In genomic region chr4:137479757-137480156, GRCm38 (mm10) we compare ENCODE assay signal across 9 mouse cellular contexts. TPM values are rescaled to one million over a fixed set of nuclear protein-coding genes. Genes with fewer than 3 reads are reported as not detected.
A peak's percentile ranks its signal among the peaks of the same experiment; 100 is the strongest.
DNase-seq lines count a peak whose midpoint lies in the region; ATAC-seq and TF ChIP-seq lines count a peak whose summit lies in the region.
"Had no signal": no experiment of that assay in that cellular context is flagged by ENCODE, and none has a peak within 500 bp of the region (broad histone marks: within the 10 kb centered on the region; RNA-seq: fewer than 3 reads in every experiment).

No protein-coding gene starts in this region.

- no peaks in the 10 kb centered on the region for H3K9me3 ChIP-seq in heart, embryonic 11.5 days (replicated peaks; ENCODE audit: control insufficient read depth, low read length)
- H3K9me3 ChIP-seq in hindbrain, embryonic 13.5 days = no peaks in the 10 kb centered on the region
- H3K9me3 ChIP-seq in limb, embryonic 11.5 days (ENCODE audit: control insufficient read depth, low read length) = no peaks in the 10 kb centered on the region
- H3K9me3 ChIP-seq in midbrain, embryonic 16.5 days (replicated peaks; ENCODE audit: control insufficient read depth, low read length, poor library complexity, severe bottlenecking) = no peaks in the 10 kb centered on the region
- H3K9me3 ChIP-seq: midbrain, embryonic 12.5 days had no signal

- DNase-seq in heart, adult 18-20 months = no peak
- peak; percentile 92 for DNase-seq in ES-CJ7 (ENCODE audit: low read depth, low spot score)
- peak; percentile 71 for DNase-seq in limb, embryonic 11.5 days (ENCODE audit: low spot score)
- DNase-seq in thymus, adult 2 months = no peak
- no peak for DNase-seq in frontal cortex, postnatal 25 days (ENCODE audit: low spot score in 2 of 2)

- H3K4me2 ChIP-seq in heart, embryonic 11.5 days = peak overlapping the region; percentile 46
- H3K4me2 ChIP-seq in hindbrain, embryonic 13.5 days = no peak overlapping the region
- peak overlapping the region; percentile 33; the same call in 1 of the 2 replicates for H3K4me2 ChIP-seq in limb, embryonic 11.5 days (ENCODE audit: low read depth, severe bottlenecking)
- no peak overlapping the region for H3K4me2 ChIP-seq in midbrain, embryonic 16.5 days (ENCODE audit: low read length)
- H3K4me2 ChIP-seq: midbrain, embryonic 12.5 days had no signal

- peaks cover 93% of the 10 kb centered on the region for H3K4me1 ChIP-seq in heart, embryonic 11.5 days (ENCODE audit: control insufficient read depth, insufficient read depth, low read length)
- H3K4me1 ChIP-seq in hindbrain, embryonic 13.5 days (replicated peaks) = peaks cover 67% of the 10 kb centered on the region
- H3K4me1 ChIP-seq in limb, embryonic 11.5 days (ENCODE audit: control insufficient read depth, insufficient read depth, low read length) = peaks cover 69% of the 10 kb centered on the region
- no peaks in the 10 kb centered on the region for H3K4me1 ChIP-seq in thymus, adult 2 months (replicated peaks; ENCODE audit: control insufficient read depth, insufficient read depth, low read length)
- H3K4me1 ChIP-seq in midbrain, embryonic 16.5 days (ENCODE audit: control insufficient read depth, insufficient read depth, low read length) = peaks cover 6% of the 10 kb centered on the region; the same call in 1 of the 2 replicates

- no peak overlapping the region for H3K9ac ChIP-seq in heart, embryonic 11.5 days (ENCODE audit: low read depth, low read length)
- H3K9ac ChIP-seq in hindbrain, embryonic 13.5 days = peak overlapping the region; percentile 43
- H3K9ac ChIP-seq in limb, embryonic 11.5 days (ENCODE audit: low read length) = no peak overlapping the region
- no peak overlapping the region for H3K9ac ChIP-seq in midbrain, embryonic 16.5 days (ENCODE audit: low read depth, low read length)
- H3K9ac ChIP-seq: midbrain, embryonic 12.5 days had no signal

- no peaks in the 10 kb centered on the region; the same call in 1 of the 2 replicates for H3K36me3 ChIP-seq in heart, embryonic 11.5 days (ENCODE audit: control insufficient read depth, insufficient read depth, low read length)
- no peaks in the 10 kb centered on the region for H3K36me3 ChIP-seq in hindbrain, embryonic 13.5 days
- H3K36me3 ChIP-seq in limb, embryonic 11.5 days (ENCODE audit: control insufficient read depth, insufficient read depth, low read length) = no peaks in the 10 kb centered on the region
- H3K36me3 ChIP-seq in thymus, adult 2 months (ENCODE audit: control insufficient read depth, insufficient read depth, low read length) = no peaks in the 10 kb centered on the region
- no peaks in the 10 kb centered on the region for H3K36me3 ChIP-seq in midbrain, embryonic 16.5 days (ENCODE audit: control insufficient read depth, insufficient read depth, low read length)
- H3K36me3 ChIP-seq: midbrain, embryonic 12.5 days had no signal

- no peak for ATAC-seq in heart, embryonic 11.5 days (replicated peaks; ENCODE audit: insufficient number of reproducible peaks, low FRiP score, low TSS enrichment)
- ATAC-seq in hindbrain, embryonic 13.5 days (ENCODE audit: low FRiP score) = no peak
- ATAC-seq in limb, embryonic 11.5 days (ENCODE audit: insufficient number of reproducible peaks, low FRiP score, low TSS enrichment, low read depth) = no peak
- no peak for ATAC-seq in midbrain, embryonic 16.5 days

- H3K27me3 ChIP-seq in heart, embryonic 11.5 days (ENCODE audit: control insufficient read depth, insufficient read depth, low read length) = no peaks in the 10 kb centered on the region
- 0 out of 2 replicates have a peak, but pooled peaks cover 26% of the 10 kb centered on the region for H3K27me3 ChIP-seq in hindbrain, embryonic 13.5 days
- H3K27me3 ChIP-seq in limb, embryonic 11.5 days (ENCODE audit: control insufficient read depth, insufficient read depth, low read length) = no peaks in the 10 kb centered on the region
- no peaks in the 10 kb centered on the region; the same call in 1 of the 2 replicates for H3K27me3 ChIP-seq in thymus, adult 2 months (ENCODE audit: control insufficient read depth, insufficient read depth, low read length)
- H3K27me3 ChIP-seq in midbrain, embryonic 16.5 days (ENCODE audit: control insufficient read depth, insufficient read depth, low read depth, low read length) = no peaks in the 10 kb centered on the region

- TF ChIP-seq POLR2A in thymus, adult 2 months (IDR thresholded peaks at IDR 0.05; ENCODE audit: control insufficient read depth, extremely low read depth, insufficient read depth, low read length, poor library complexity) = no peak

- no peak overlapping the region for H3K4me3 ChIP-seq in heart, embryonic 11.5 days (ENCODE audit: low read depth, low read length)
- H3K4me3 ChIP-seq in hindbrain, embryonic 13.5 days = no peak overlapping the region
- no peak overlapping the region for H3K4me3 ChIP-seq in limb, embryonic 11.5 days (ENCODE audit: low read depth, low read length)
- no peak overlapping the region for H3K4me3 ChIP-seq in thymus, adult 2 months (ENCODE audit: control insufficient read depth, insufficient read depth, low read length)
- no peak overlapping the region for H3K4me3 ChIP-seq in midbrain, embryonic 16.5 days (ENCODE audit: low read depth, low read length)
- H3K4me3 ChIP-seq: midbrain, embryonic 12.5 days had no signal

- no peak for TF ChIP-seq CTCF in thymus, adult 2 months (IDR thresholded peaks at IDR 0.05; ENCODE audit: borderline replicate concordance, control insufficient read depth, extremely low read depth, insufficient read depth, low read length, poor library complexity)

- H3K27ac ChIP-seq in heart, embryonic 11.5 days (ENCODE audit: low read depth, low read length) = peak overlapping the region; percentile 73
- no peak overlapping the region for H3K27ac ChIP-seq in hindbrain, embryonic 13.5 days
- H3K27ac ChIP-seq in limb, embryonic 11.5 days (replicated peaks; ENCODE audit: low read depth, low read length) = peak overlapping the region; percentile 67
- no peak overlapping the region for H3K27ac ChIP-seq in thymus, adult 2 months (ENCODE audit: control insufficient read depth, insufficient read depth, low read length)
- no peak overlapping the region for H3K27ac ChIP-seq in midbrain, embryonic 16.5 days (ENCODE audit: low read length)
- H3K27ac ChIP-seq: midbrain, embryonic 12.5 days had no signal

- WGBS in heart, embryonic 11.5 days (ENCODE audit: insufficient replicate concordance) = 4% methylated on average over 6 of the region's 6 CpGs
- 14% methylated on average over 6 of the region's 6 CpGs for WGBS in hindbrain, embryonic 13.5 days
- 5% methylated on average over 6 of the region's 6 CpGs for WGBS in limb, embryonic 11.5 days
- 79% methylated on average over 6 of the region's 6 CpGs for WGBS in thymus, adult 2 months
- 13% methylated on average over 6 of the region's 6 CpGs for WGBS in midbrain, embryonic 16.5 days

RNA-seq across cellular contexts. Expression of gene Hspg2, which starts 11.2 kb away (rescaled TPM):
- polyA plus RNA-seq in heart, embryonic 11.5 days (2014; fragmentation: Nextera tagmentation; extraction: Ambion mirVana) = 55.5 and 56.4 TPM in 2 replicates
- total RNA-seq in heart, adult 18-20 months (2021) = 100 to 1,000 TPM; 153 to 170 TPM
- polyA plus RNA-seq in hindbrain, embryonic 13.5 days (2015; fragmentation: Nextera tagmentation; extraction: Ambion mirVana) = 6.1 and 6.8 TPM in 2 replicates
- 20.6 and 22.4 TPM in 2 replicates for polyA plus RNA-seq in limb, embryonic 11.5 days (2014; fragmentation: Nextera tagmentation; extraction: Ambion mirVana)
- polyA plus RNA-seq in thymus, adult 2 months (2012; rRNA removed) = 21.6 and 25.6 TPM in 2 replicates
- 3.4 and 3.6 TPM in 2 replicates for polyA plus RNA-seq in midbrain, embryonic 16.5 days (2015; fragmentation: Nextera tagmentation; extraction: Ambion mirVana)

RNA-seq across cellular contexts. Expression of gene 1700013G24Rik, which starts 26.7 kb away (rescaled TPM):
- not detected in 2 replicates for polyA plus RNA-seq in heart, embryonic 11.5 days (2014; fragmentation: Nextera tagmentation; extraction: Ambion mirVana)
- not detected for total RNA-seq in heart, adult 18-20 months (2021)
- not detected in 2 replicates for polyA plus RNA-seq in hindbrain, embryonic 13.5 days (2015; fragmentation: Nextera tagmentation; extraction: Ambion mirVana)
- polyA plus RNA-seq in limb, embryonic 11.5 days (2014; fragmentation: Nextera tagmentation; extraction: Ambion mirVana) = not detected in 2 replicates
- polyA plus RNA-seq in thymus, adult 2 months (2012; rRNA removed) = 0.22 TPM in 1 of 2 replicates, not detected in the other
- not detected in 2 replicates for polyA plus RNA-seq in midbrain, embryonic 16.5 days (2015; fragmentation: Nextera tagmentation; extraction: Ambion mirVana)
- polyA plus RNA-seq: midbrain, embryonic 12.5 days had no signal

RNA-seq across cellular contexts. Expression of gene Cela3b, which starts 49.4 kb away (rescaled TPM):
- polyA plus RNA-seq in heart, embryonic 11.5 days (2014; fragmentation: Nextera tagmentation; extraction: Ambion mirVana) = not detected in 2 replicates
- not detected for total RNA-seq in heart, adult 18-20 months (2021)
- polyA plus RNA-seq in hindbrain, embryonic 13.5 days (2015; fragmentation: Nextera tagmentation; extraction: Ambion mirVana) = not detected in 2 replicates
- not detected in 2 replicates for polyA plus RNA-seq in limb, embryonic 11.5 days (2014; fragmentation: Nextera tagmentation; extraction: Ambion mirVana)
- polyA plus RNA-seq in thymus, adult 2 months (2012; rRNA removed) = 1.1 and 1.4 TPM in 2 replicates
- polyA plus RNA-seq in midbrain, embryonic 16.5 days (2015; fragmentation: Nextera tagmentation; extraction: Ambion mirVana) = not detected in 2 replicates
- polyA plus RNA-seq: midbrain, embryonic 12.5 days had no signal

Comparison
In these comparisons a context has a peak if more than half of its experiments do, and no peak if none do; other contexts are left out.
1. H3K27ac ChIP-seq: peak in heart, embryonic 11.5 days (single experiment) and limb, embryonic 11.5 days (single experiment); none in hindbrain, embryonic 13.5 days (single experiment), thymus, adult 2 months (single experiment) and midbrain, embryonic 16.5 days (single experiment).
2. H3K4me2 ChIP-seq: peak in heart, embryonic 11.5 days (single experiment) and limb, embryonic 11.5 days (single experiment); none in hindbrain, embryonic 13.5 days (single experiment) and midbrain, embryonic 16.5 days (single experiment).
3. DNase-seq: peak in ES-CJ7 (single experiment) and limb, embryonic 11.5 days (single experiment); none in heart, adult 18-20 months (0 of 2), thymus, adult 2 months (single experiment) and frontal cortex, postnatal 25 days (0 of 2).